Mouse (Mus musculus) heart, adult 2 months (tissue): ENCODE measurements around the gene Bach2.

Experiments
- CTCF ChIP-seq: fragments of 200-600 bp; IDR thresholded peaks from 2 replicates; pipeline ENCODE4 v1.8.1; 2022; ENCODE audit warnings: antibody characterized with exemption, mild to moderate bottlenecking, moderate library complexity
- EP300 ChIP-seq: fragments of 200-500 bp; IDR thresholded peaks from 2 replicates; pipeline ENCODE4 v1.6.1; 2011; ENCODE audit warnings: low read depth, low read length, control low read depth; ENCODE audit not compliant: insufficient read depth

DNA sequence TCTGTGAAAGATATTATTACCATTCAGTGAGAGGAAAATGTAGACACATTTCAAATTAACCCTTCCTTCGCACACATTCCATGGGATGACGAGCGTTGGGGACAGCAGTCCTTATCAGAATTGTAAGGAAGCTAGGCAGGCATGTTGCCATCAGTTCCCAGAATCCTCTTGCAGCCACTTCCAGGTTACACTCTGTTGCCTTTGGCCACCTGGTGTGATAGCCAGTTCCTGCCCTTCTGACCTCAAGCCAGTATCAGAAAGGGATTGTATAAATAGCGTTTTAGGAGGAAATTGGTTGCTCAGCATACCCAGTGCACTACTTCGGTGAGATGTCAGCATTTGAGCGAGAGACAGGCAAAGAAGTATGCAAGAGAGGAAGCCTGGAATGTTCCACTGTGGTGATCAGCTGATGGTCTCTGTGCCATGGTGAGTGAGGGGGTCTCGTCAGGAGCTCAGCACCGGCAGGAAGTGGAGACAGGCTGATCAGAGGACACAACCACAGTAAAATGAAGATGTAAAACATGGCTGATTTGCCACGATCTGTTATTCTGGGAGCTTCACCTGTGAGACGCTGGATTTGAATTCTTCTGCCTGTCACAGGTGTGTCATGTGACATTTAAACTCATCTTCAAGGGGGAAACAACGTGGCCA lies 9.0 kb downstream of the Bach2 start:
- TF ChIP-seq CTCF: no peak
- no peak for TF ChIP-seq EP300
